Mouse (Mus musculus): ENCODE measurements around the gene Apex1.
"Not testable (repeated sequence)": the region's sequence is repeated elsewhere in the genome, so short reads cannot be mapped to it uniquely, and the experiment has no call there.

The Apex1 gene

DNA sequence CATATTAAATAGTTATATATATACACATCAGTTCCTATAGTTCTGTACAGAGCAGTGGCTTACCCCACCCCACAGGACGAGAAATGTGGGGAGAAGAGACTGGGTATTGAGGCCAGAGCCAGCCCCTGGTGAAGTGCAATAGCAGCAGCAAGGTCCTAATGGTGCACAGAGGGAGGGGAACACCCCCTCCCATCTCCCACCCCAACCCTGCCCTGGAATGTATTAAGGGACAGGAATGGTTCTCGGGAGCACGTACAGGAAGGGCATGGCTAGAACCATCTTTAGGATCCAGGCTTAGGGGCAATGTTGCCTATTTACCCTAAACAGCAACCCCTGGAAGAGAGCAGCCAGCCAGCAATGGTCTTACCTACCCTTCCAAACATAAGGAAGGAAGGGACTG is 2.6 kb downstream of the Apex1 start:
- no peak for DNase-seq (ENCODE audit: low spot score in 2 of 2)

DNA sequence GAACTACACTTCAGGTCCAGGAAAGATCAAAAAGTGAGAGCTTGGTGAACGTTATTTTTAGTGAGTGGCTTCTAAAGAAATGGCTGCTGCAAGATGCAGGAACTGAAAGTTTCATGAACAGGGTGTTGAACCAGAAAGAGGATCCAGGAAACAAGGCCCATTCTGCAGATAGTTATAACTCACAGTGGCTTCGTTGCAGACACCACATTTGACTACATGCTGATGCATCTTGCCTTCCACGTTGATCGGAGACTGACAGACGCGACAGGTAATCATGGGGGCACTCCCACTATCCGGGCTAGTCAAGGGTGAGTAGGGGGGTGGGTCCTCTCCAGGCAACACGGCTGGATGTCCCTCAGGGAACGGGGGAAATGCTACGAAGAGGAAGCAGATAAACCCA is 5.2 kb downstream of the Apex1 start:
- peak; percentile 18 for DNase-seq (ENCODE audit: low spot score in 2 of 2)

DNA sequence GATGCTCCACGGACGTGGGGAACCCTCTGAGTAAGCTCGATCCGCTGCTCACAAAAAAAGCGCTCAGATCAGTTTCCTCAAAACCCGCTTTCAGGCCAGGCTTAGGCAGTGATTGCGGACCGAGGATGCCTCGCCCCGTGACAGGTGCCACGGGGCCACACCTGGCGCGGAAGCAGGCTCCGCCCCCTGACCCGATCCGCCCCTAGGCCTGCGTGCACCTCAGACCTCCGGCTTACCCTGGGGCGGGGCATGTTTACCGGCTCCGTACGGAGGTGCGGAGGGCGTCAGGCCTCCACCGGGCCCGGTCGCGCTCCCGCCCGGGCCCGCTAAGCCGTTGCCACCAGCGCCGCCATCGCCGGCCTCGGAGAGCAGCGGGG is 5.6 kb downstream of the Apex1 start:
- DNase-seq (ENCODE audit: low spot score in 2 of 2) = no peak

DNA sequence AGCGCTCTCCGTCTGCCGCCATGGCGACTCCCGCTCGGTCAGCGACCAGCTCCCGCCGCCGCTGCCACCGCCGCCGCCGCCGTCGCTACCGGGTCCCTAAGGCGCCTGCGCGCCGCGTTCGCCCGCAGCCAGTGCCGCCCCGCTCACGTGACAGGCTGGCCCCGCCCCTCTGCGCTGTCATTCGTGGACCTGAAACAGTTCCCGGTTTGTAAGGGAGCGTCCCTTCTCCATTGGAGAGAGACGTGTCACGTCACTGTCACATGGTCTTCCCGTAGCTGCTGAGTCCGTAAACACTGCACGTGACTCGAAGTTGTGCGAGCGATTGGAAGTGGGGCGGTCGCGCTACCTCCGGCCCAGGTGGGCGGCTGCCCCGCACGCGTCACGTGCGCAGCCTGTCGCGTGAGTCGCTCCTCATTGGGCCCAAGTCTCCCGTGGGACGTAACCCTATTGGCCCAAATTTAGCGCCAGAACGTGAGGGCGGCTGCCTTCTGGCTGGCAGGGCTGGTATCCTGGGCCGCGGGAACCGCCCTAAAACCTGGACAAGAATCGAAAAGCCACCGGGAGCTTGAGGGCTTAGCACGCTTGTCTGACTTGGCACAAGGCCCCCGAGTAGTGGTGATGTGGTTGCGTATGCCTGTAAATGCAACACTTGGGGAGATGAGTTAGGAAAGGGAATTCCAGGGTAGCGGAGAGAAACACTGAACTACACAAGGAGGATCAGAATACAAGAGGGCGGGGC is 6.2 kb downstream of the Apex1 start, which contains the start of the genes Pip4p1 and Pnp:
Gene Pip4p1 (minus strand): TSS at position 103 of the 739 bp plus-strand sequence.
Gene Pnp (plus strand): TSS at position 329 of the 739 bp plus-strand sequence.
- peak; percentile 99 to 100 for DNase-seq (ENCODE audit: low spot score in 2 of 2)

DNA sequence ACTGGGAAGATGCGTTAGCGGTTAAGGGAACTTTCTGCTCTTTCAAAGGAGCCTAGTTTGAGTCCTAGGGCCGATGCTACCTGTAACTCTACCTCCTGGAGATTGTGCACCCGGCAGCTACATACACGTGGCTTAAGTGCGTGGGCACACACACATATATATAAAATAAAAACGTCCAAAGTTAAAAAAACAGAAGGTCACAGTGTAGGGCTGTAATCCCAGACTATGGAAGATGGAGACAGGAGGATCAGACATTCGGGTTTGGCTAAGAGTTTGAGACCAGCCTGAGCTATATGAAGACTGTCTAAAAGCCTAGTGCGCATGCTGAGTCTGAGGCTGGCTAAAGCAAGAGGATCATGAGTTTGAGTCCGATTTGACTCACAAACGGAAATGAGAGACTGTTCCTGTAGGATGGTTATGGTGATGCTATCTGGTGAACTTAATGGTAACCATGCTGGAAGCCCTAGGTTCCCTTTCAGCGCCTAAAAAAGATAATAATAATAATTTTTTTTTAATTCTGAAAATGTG is 6.8 kb downstream of the Apex1 start:
- DNase-seq (ENCODE audit: low spot score in 2 of 2) = no peak

DNA sequence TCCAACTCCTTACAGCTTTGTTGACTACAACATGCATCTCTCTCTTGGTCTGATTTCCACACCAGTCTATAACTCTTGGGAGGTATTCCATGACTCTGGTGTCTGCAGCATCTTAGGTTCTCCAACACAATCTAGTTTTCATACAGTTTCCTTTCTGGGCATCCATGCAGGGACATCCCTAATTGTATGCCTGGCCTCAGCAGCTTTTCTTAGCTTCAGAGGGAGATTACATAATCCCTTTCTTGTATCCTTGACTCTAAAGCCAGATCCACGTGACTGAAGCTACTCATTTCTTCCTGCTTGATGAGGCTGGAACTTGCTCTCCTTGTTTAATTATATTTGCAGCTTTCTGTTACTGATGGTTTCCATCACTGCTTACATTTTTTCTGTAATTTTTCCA is 11.9 kb downstream of the Apex1 start:
- DNase-seq (ENCODE audit: low spot score in 2 of 2) = no peak

DNA sequence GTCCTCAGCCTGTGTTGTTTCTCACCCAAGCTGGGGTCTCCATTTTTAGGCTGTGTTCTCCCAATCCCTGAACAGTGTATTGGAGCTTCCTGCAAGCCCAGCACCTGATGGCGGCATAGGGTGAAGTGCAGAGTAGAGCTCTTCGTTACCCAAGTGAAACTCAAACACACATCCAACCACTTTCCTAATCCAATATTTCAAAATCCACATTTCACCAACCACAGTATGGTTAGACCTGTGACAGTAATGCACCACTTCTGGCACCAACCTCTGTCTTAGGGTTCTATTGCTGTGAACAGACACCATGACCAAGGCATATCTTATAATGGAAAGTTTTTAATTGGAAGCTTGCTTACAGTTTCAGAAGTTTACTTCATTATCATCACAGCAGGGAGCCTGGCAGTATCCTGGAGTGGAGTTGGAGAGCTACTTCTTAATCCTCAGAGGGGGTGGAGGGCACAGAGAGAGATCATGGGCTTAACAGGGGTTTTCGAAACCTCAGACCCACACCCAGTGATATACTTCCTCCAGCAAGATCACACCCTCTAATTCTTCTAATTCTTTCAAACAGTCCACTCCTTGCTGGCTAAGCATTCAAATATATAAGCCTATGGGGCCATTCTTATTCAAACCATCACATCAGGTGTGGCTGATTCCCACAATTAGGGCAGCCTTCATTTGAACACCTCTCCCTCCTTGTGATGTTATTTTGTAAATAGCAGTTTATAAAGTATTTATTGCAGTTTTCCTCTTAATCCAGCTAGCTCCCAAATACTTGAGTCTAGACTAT is 13.5 kb downstream of the Apex1 start:
- no peak for DNase-seq (ENCODE audit: low spot score in 2 of 2)

DNA sequence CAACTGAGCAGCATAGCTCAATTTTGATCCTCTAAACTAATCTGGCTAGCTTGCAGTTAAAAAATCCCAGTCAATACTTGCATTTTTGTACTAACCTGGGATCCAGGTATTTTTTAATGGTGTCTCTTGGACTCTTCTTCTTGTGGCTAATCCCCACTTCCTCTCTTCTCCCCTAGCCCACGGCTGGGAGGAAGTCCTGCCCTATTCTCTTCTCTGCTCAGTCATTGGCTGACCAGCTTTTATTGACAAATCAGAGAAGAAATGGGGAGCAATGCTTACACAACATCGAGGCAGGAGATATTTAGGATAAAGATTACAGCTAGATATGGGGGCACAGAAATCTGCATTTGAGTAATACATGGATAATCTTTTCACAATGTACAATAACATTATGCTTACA is 14.2 kb downstream of the Apex1 start:
- DNase-seq (ENCODE audit: low spot score in 2 of 2) = no peak

DNA sequence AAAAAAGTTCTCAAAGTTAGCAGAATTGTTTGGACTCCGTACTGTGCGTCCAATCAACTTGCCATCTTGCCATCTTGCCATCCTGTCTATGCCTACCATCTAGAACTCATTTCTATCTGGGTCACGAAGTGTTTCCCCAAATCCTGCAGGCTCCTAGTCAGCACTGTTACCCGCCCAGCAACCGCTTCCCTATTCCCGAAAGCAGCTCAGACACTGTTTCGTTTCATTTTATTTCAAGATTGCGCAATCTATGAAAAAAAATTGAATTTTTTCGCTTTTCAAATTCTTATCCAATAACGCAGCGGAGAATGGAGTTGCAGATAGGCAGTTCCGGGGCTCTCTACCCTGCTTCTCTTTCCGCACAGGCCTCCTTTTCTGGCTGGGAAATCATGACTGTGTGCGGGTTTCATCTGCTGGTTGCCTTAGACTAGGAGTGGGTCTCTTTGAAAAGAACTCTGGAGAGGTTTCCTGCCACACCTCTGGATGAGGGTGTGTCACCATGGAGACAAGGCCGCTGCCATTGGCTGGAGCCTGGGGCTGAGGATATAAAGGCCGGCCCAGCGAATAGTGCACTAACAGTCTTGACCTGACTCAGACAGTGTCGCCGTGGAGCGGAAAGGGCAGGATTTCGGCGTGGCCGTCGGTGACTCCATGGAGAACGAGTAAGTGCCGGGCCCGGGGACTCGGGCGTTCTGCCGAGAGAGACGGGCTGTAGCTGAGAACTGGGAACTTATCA is 19.3 kb downstream of the Apex1 start, which contains the start of gene Gm49342:
Gene Gm49342 (plus strand): TSS at position 586 of the 736 bp plus-strand sequence.
- peak; percentile 88 to 89 for DNase-seq (ENCODE audit: low spot score in 2 of 2)

DNA sequence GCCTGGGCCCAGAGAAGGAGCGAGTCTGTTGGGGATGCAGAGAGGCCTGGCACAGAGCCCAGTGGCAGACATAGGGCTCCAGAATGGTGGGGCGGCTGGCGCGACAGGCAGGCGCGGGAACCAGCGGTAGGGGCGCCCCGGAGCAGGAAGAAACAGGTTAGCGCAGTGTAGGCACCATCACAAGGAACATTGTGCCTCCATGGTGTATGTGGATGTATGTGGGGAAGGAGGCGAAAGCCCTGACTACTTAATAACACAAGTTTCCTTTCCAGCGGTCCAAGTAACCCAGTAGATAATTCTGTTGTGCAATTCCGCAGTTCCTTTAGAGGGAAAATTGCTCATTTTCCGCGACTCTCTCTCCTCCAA is 19.9 kb downstream of the Apex1 start:
- DNase-seq (ENCODE audit: low spot score in 2 of 2) = not testable (repeated sequence)

DNA sequence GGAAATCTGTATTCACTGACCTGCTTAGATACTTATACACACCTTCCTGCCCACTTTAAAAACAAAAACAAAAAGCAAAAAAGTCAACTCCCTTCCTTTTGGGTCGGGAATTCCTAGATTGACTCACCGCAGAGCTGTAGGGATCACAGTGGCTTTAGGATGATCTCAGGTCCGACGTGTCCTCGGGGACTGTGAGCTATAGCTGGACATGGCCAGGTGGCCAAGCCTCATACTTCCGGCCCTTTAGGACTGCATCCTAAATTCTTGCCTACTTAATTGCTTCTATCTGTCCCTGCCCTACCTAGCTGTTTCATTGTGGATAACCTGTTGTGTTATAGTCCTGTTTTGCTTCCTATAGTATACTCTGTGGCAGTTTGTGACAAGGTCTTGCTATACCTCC is 20.3 kb downstream of the Apex1 start:
- DNase-seq (ENCODE audit: low spot score in 2 of 2) = not testable (repeated sequence)

DNA sequence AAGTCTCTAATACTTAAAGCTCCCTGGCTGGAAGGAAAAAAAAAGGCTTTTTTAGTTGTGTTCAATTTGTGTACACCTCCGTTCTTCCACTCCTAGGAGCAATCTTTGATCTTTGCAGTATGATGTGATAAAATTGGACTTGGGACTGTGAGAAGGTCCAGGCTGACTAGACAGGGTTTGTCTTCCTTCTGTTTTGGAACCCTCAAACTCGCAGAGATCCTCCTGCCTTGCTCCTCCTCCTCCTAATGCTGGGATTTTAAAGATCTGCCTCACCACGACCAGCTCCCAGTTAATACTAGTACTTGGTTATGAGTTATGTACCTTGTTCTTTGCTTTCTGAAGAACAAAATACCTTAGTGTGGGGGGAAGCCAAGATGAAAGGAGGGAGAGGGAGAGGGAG is 20.8 kb downstream of the Apex1 start:
- not testable (repeated sequence) for DNase-seq (ENCODE audit: low spot score in 2 of 2)

DNA sequence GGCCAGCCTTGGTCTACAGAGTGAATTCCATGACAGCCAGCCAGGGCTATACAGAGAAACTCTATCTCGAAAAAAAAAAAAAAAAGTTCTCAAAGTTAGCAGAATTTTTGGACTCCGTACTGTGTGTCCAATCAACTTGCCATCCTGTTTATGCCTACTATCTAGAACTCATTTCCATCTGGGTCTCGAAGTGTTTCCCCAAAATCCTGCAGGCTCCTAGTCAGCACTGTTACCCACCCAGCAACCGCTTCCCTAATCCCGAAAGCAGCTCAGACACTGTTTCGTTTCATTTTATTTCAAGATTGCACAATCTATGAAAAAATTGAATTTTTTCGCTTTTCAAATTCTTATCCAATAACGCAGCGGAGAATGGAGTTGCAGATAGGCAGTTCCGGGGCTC is 30.7 kb downstream of the Apex1 start:
- no peak for DNase-seq (ENCODE audit: low spot score in 2 of 2)

DNA sequence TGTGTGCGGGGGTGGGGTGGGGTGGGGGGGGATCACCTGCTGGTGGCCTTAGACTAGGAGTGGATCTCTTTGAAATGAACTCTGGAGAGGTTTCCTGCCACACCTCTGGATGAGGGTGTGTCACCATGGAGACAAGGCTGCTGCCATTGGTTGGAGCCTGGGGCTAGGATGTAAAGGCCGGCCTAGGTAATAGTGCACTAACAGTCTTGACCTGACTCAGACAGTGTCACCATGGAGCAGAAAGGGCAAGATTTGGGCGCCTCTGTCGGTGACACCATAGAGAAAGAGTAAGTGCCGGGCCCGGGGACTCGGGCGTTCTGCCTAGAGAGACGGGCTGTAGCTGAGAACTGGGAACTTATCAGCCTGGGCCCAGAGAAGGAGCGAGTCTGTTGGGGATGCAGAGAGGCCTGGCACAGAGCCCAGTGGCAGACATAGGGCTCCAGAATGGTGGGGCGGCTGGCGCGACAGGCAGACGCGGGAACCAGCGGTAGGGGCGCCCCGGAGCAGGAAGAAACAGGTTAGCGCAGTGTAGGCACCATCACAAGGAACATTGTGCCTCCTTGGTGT is 31.3 kb downstream of the Apex1 start, which contains the start of gene Pnp2:
Gene Pnp2 (plus strand): TSS at position 51 of the 567 bp plus-strand sequence.
- peak; percentile 45 to 56 for DNase-seq (ENCODE audit: low spot score in 2 of 2)

DNA sequence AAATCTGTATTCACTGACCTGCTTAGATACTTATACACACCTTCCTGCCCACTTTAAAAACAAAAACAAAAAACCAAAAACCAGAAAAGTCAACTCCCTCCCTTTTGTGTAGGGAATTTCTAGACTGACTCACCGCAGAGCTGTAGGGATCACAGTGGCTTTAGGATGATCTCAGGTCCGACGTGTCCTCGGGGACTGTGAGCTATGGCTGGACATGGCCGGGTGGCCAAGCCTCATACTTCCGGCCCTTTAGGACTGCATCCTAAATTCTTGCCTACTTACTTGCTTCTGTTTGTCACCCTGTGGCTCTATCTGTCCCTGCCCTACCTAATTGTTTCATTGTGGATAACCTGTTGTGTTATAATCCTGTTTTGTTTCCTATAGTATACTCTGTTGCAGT is 32.0 kb downstream of the Apex1 start:
- DNase-seq (ENCODE audit: low spot score in 2 of 2) = not testable (repeated sequence)

DNA sequence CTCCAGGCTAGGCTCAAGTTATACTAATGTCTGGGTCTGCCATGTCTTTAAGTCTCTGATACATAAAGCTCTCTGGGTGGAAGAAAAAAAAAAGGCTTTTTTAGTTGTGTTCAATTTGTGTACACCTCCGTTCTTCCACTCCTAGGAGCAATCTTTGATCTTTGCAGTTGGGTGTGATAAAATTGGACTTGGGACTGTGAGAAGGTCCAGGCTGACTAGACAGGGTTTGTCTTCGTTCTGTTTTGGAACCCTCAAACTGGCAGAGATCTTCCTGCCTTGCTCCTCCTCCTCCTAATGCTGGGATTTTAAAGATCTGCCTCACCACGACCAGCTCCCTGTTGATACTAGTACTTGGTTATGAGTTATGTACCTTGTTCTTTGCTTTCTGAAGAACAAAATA is 32.4 kb downstream of the Apex1 start:
- DNase-seq (ENCODE audit: low spot score in 2 of 2) = not testable (repeated sequence)

DNA sequence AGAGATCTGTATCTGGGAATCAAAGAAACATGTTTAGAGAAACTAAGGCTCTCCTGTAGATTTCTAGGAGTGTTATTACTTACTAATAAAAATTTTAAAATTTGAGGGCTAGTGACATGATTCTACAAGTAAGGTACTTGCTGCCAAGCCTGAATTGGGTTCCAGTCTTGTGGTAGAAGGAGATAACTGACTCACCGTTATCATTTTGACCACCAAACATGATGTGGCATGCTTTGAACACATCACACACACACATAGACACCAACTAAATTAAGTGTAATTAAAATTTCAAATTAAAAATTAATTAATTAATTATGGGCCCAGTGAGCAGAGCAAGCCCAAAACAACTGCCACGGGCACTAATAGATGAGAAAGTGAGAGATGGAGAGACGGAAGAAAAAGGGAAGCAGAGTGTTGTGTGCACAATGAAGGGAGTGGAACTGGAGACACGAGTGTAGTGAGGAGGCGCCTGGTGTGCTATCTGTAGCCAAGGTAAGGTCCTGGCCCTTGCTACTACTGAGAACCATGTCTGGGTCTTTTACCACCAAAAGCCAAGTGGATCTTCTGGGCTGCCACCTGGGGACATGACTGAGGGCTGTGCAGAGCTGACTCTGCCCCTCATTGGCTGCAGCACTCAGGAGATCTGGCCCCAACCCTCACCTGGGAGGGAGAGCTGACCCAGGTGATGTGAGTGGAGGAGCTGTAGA is 33.7 kb downstream of the Apex1 start:
- not testable (repeated sequence) for DNase-seq (ENCODE audit: low spot score in 2 of 2)

DNA sequence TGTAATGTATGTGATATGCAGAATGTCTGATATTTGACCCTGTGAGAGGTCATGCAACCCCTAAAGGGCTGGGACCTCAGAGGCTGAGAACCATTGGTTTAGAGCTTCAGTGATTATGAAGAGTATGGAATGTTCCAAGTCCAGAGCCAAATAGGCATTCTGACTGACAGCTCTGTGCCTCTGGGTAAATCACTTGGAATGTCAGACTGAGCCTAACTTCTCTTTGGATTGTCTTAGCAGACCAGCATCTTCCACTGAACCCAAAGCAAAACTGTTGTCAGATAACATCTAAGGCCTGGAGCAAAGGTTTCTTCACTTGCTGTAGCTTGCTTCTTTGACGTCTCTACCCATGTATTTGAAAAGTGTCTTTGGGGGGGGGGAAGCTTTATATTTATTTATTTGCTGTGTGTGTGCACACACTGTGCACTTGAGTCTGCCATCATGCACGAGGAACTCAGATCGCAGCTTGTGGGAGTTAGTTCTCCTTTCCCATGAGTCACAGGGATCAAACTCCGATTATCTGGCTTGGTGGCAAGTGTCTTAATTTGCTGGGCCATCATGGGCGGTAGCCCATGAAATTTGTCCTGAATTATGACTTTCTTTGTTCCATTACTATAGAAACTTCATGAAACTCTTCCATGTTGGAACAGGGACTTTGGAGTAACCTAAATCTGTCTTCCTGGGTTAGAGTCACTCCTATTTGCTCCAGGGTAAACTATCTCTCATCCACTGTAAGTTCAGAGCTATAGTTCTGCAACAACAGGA is 43.6 kb downstream of the Apex1 start:
- DNase-seq (ENCODE audit: low spot score in 2 of 2) = no peak

DNA sequence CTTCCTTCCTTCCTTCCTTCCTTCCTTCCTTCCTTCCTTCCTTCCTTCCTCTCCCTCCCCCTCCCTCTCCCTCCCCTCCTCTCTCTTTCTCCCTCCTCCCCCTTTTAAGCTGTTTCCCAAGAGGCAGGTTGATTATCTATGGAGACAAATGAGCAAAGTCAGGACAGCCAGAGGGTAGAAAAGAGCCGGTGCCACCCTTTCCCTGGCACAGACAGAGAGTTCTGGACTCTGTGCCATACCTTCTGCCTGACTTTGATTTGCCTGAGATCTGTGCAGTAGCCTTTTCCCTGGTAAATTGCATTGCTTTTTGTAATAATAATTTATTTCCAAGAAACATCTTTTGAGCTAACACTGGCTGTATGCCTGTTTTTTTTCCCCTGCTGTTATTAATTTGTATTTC is 44.3 kb downstream of the Apex1 start:
- no peak for DNase-seq (ENCODE audit: low spot score in 2 of 2)
